Mouse (Mus musculus) hindbrain, embryonic 13.5 days (tissue): ENCODE data around the gene Lep. TPM values are rescaled to one million over a fixed set of nuclear protein-coding genes. Genes with fewer than 3 reads are reported as not detected.
A peak's percentile ranks its signal among the peaks of the same experiment; 100 is the strongest.

Experiments used
- ATAC-seq: fragments of 200-750 bp; cut with Nextera tagmentation; 2 replicates; pipeline ENCODE4 v1.8.0; 2017; ENCODE audit warnings: moderate TSS enrichment; ENCODE audit not compliant: low FRiP score
- H3K27ac ChIP-seq: fragments of 300-500 bp; sonication (generic); 2 replicates; pipeline ENCODE4 v1.5.1; 2015; ENCODE audit warnings: inconsistent platforms, mild to moderate bottlenecking, moderate library complexity
- H3K27me3 ChIP-seq: fragments of 300-500 bp; sonication (generic); 2 replicates; pipeline ENCODE4 v1.6.1; 2015; ENCODE audit warnings: mild to moderate bottlenecking, inconsistent platforms
- H3K36me3 ChIP-seq: fragments of 300-500 bp; sonication (generic); 2 replicates; pipeline ENCODE4 v1.6.1; 2015; ENCODE audit warnings: mild to moderate bottlenecking, inconsistent platforms
- H3K4me1 ChIP-seq: fragments of 300-500 bp; sonication (generic); replicated peaks from 2 replicates; pipeline ENCODE4 v1.6.1; 2015; ENCODE audit warnings: inconsistent platforms
- H3K4me2 ChIP-seq: fragments of 300-500 bp; sonication (generic); 2 replicates; pipeline ENCODE4 v1.6.1; 2015; ENCODE audit warnings: inconsistent platforms, mild to moderate bottlenecking, moderate library complexity
- H3K4me3 ChIP-seq: fragments of 300-500 bp; sonication (generic); 2 replicates; pipeline ENCODE4 v1.5.1; 2015; ENCODE audit warnings: mild to moderate bottlenecking, inconsistent platforms
- H3K9ac ChIP-seq: fragments of 300-500 bp; sonication (generic); 2 replicates; pipeline ENCODE4 v1.6.1; 2015; ENCODE audit warnings: mild to moderate bottlenecking, inconsistent platforms
- H3K9me3 ChIP-seq: fragments of 300-500 bp; sonication (generic); 2 replicates; pipeline ENCODE4 v1.6.1; 2016; ENCODE audit warnings: inconsistent platforms
- whole genome bisulfite sequencing: fragments of 180-500 bp; shearing (Covaris S2); methylation state at CpG from one replicate; pipeline ENCODE4 v1.1.7; 2015; 5-methylcytosine and 5-hydroxymethylcytosine counted together
- polyA plus RNA-seq: library from polyadenylated mRNA; unstranded; fragments of >200 nt; fragmentation: Nextera tagmentation; extraction: Ambion mirVana; gene quantifications from 2 replicates; pipeline ENCODE4 v1.2.1, GENCODE M21; 2015

Gene Lep
- polyA plus RNA-seq, 1 experiment from 2014 or later, result not detected

GRCm38 (mm10) chr6:29056377-29056776 lies 3.6 kb upstream of the Lep start:
- no peak for ATAC-seq
- Histone ChIP-seq H3K4me2 (no peak overlapping the region), H3K4me1 (peaks cover 16% of the 10 kb centered on the region), H3K9ac (no peak overlapping the region), H3K27me3 (0 out of 2 replicates have a peak, but pooled peaks cover 4% of the 10 kb centered on the region), H3K9me3 (no peaks in the 10 kb centered on the region), H3K36me3 (no peaks in the 10 kb centered on the region), H3K27ac (no peak overlapping the region), H3K4me3 (no peak overlapping the region)
- 90% methylated on average over 7 of the region's 7 CpGs for WGBS

GRCm38 (mm10) chr6:29066389-29066790 lies 6.4 kb downstream of the Lep start:
- 0 out of 2 replicates have a peak overlapping the region, but pooled peaks have one; percentile 48 for H3K27ac ChIP-seq
- no peak overlapping the region for H3K4me3 ChIP-seq
- H3K9ac ChIP-seq, result no peak overlapping the region
- H3K36me3 ChIP-seq, result no peaks in the 10 kb centered on the region
- ATAC-seq, result no peak
- no peaks in the 10 kb centered on the region for H3K27me3 ChIP-seq
- peaks cover 14% of the 10 kb centered on the region for H3K4me1 ChIP-seq
- no peaks in the 10 kb centered on the region for H3K9me3 ChIP-seq
- WGBS, result 62% methylated on average over 8 of the region's 8 CpGs
- no peak overlapping the region for H3K4me2 ChIP-seq

- Histone ChIP-seq H3K36me3 (no peaks in the 10 kb centered on the region), H3K27me3 (no peaks in the 10 kb centered on the region), H3K27ac (no peak overlapping the region), H3K9me3 (no peaks in the 10 kb centered on the region), H3K4me3 (no peak overlapping the region), H3K4me2 (no peak overlapping the region), H3K4me1 (no peaks in the 10 kb centered on the region; the same call in 1 of the 2 replicates), H3K9ac (no peak overlapping the region)
- no peak for ATAC-seq
- 82% methylated on average over 4 of the region's 4 CpGs for WGBS
Measured at GRCm38 (mm10) chr6:29072258-29072657, 12.2 kb downstream of the Lep start.

GRCm38 (mm10) chr6:29073462-29074132 lies 13.6 kb downstream of the Lep start:
- no peaks in the 10 kb centered on the region for H3K9me3 ChIP-seq
- no peak overlapping the region for H3K9ac ChIP-seq
- WGBS, result 76% methylated on average over 11 of the region's 11 CpGs
- H3K4me1 ChIP-seq, result no peaks in the 10 kb centered on the region
- no peak overlapping the region for H3K27ac ChIP-seq
- ATAC-seq, result no peak
- H3K4me3 ChIP-seq, result no peak overlapping the region
- no peak overlapping the region for H3K4me2 ChIP-seq
- no peaks in the 10 kb centered on the region for H3K27me3 ChIP-seq
- no peaks in the 10 kb centered on the region for H3K36me3 ChIP-seq

- Histone ChIP-seq H3K4me1 (no peaks in the 10 kb centered on the region), H3K27me3 (no peaks in the 10 kb centered on the region), H3K9me3 (no peaks in the 10 kb centered on the region), H3K27ac (no peak overlapping the region), H3K4me2 (no peak overlapping the region), H3K9ac (no peak overlapping the region), H3K4me3 (no peak overlapping the region), H3K36me3 (no peaks in the 10 kb centered on the region)
- no peak for ATAC-seq
Measured at GRCm38 (mm10) chr6:29074133-29074469, 14.1 kb downstream of the Lep start.

GRCm38 (mm10) chr6:29079291-29079690 lies 19.3 kb downstream of the Lep start:
- ATAC-seq, result 0 out of 2 replicates have a peak, but pooled peaks have one; percentile 26
- Histone ChIP-seq H3K4me1 (no peaks in the 10 kb centered on the region), H3K4me3 (no peak overlapping the region), H3K27ac (peak overlapping the region; percentile 35), H3K4me2 (no peak overlapping the region), H3K36me3 (no peaks in the 10 kb centered on the region), H3K9me3 (no peaks in the 10 kb centered on the region), H3K27me3 (0 out of 2 replicates have a peak, but pooled peaks cover 3% of the 10 kb centered on the region), H3K9ac (no peak overlapping the region)
- WGBS, result 72% methylated on average over 4 of the region's 4 CpGs

- whole genome bisulfite sequencing, result 82% methylated on average over 10 of the region's 10 CpGs
- H3K9me3 ChIP-seq, result no peaks in the 10 kb centered on the region
- ATAC-seq, result no peak
- no peak overlapping the region for H3K9ac ChIP-seq
- H3K4me3 ChIP-seq, result no peak overlapping the region
- no peaks in the 10 kb centered on the region for H3K36me3 ChIP-seq
- no peak overlapping the region for H3K4me2 ChIP-seq
- 0 out of 2 replicates have a peak, but pooled peaks cover 3% of the 10 kb centered on the region for H3K27me3 ChIP-seq
- peaks cover 3% of the 10 kb centered on the region; the same call in 1 of the 2 replicates for H3K4me1 ChIP-seq
- H3K27ac ChIP-seq, result no peak overlapping the region
Measured at GRCm38 (mm10) chr6:29081826-29082363, 21.9 kb downstream of the Lep start.

- ATAC-seq, result no peak
- Histone ChIP-seq H3K9me3 (no peaks in the 10 kb centered on the region), H3K4me2 (no peak overlapping the region), H3K27me3 (0 out of 2 replicates have a peak, but pooled peaks cover 3% of the 10 kb centered on the region), H3K4me3 (no peak overlapping the region), H3K4me1 (peaks cover 3% of the 10 kb centered on the region; the same call in 1 of the 2 replicates), H3K27ac (no peak overlapping the region), H3K36me3 (no peaks in the 10 kb centered on the region), H3K9ac (no peak overlapping the region)
- WGBS, result 52% methylated on average over 9 of the region's 9 CpGs
Measured at GRCm38 (mm10) chr6:29082776-29083354, 22.8 kb downstream of the Lep start.

GRCm38 (mm10) chr6:29084401-29084800 lies 24.4 kb downstream of the Lep start:
- Histone ChIP-seq H3K36me3 (no peaks in the 10 kb centered on the region), H3K27ac (no peak overlapping the region), H3K4me3 (no peak overlapping the region), H3K27me3 (0 out of 2 replicates have a peak, but pooled peaks cover 3% of the 10 kb centered on the region), H3K4me1 (peaks cover 3% of the 10 kb centered on the region; the same call in 1 of the 2 replicates), H3K9ac (no peak overlapping the region), H3K9me3 (no peaks in the 10 kb centered on the region), H3K4me2 (no peak overlapping the region)
- no peak for ATAC-seq
- WGBS, result 72% methylated on average over 7 of the region's 7 CpGs

GRCm38 (mm10) chr6:29087921-29088709 lies 28.1 kb downstream of the Lep start:
- Histone ChIP-seq H3K4me1 (peaks cover 3% of the 10 kb centered on the region; the same call in 1 of the 2 replicates), H3K4me2 (no peak overlapping the region), H3K27me3 (no peaks in the 10 kb centered on the region), H3K9ac (no peak overlapping the region), H3K36me3 (no peaks in the 10 kb centered on the region), H3K4me3 (no peak overlapping the region), H3K27ac (no peak overlapping the region), H3K9me3 (peaks cover 14% of the 10 kb centered on the region)
- 73% methylated on average over 7 of the region's 7 CpGs for WGBS
- no peak for ATAC-seq

GRCm38 (mm10) chr6:29092234-29092633 lies 32.2 kb downstream of the Lep start:
- 83% methylated on average over 7 of the region's 7 CpGs for WGBS
- H3K27me3 ChIP-seq, result no peaks in the 10 kb centered on the region

GRCm38 (mm10) chr6:29092904-29093303 lies 32.9 kb downstream of the Lep start:
- H3K4me3 ChIP-seq, result no peak overlapping the region
- WGBS, result 60% methylated on average over 11 of the region's 11 CpGs
- H3K36me3 ChIP-seq, result no peaks in the 10 kb centered on the region
- H3K9me3 ChIP-seq, result peaks cover 16% of the 10 kb centered on the region
- H3K27me3 ChIP-seq, result no peaks in the 10 kb centered on the region
- H3K27ac ChIP-seq, result no peak overlapping the region
- no peak for ATAC-seq
- no peaks in the 10 kb centered on the region for H3K4me1 ChIP-seq
- H3K4me2 ChIP-seq, result no peak overlapping the region
- H3K9ac ChIP-seq, result no peak overlapping the region

More at GRCm38 (mm10) chr6:29092234-29092633, 32.2 kb downstream of the Lep start:
- ATAC-seq, result no peak
- no peak overlapping the region for H3K27ac ChIP-seq
- H3K9ac ChIP-seq, result no peak overlapping the region
- no peak overlapping the region for H3K4me2 ChIP-seq
- no peak overlapping the region for H3K4me3 ChIP-seq
- H3K36me3 ChIP-seq, result no peaks in the 10 kb centered on the region
- peaks cover 16% of the 10 kb centered on the region for H3K9me3 ChIP-seq
- H3K4me1 ChIP-seq, result no peaks in the 10 kb centered on the region
